Mouse (Mus musculus) forebrain, embryonic 15.5 days (tissue): Measurements from ENCODE around the gene Yaf2. TPM values are rescaled to one million over a fixed set of nuclear protein-coding genes. Genes with fewer than 3 reads are reported as not detected.
"Not testable (repeated sequence)": the region's sequence is repeated elsewhere in the genome, so short reads cannot be mapped to it uniquely, and the experiment has no call there.

Experiments
- ATAC-seq: fragments of 200-750 bp; cut with Nextera tagmentation; replicated peaks from 2 replicates; pipeline ENCODE4 v1.8.0; 2017; ENCODE audit warnings: mild to moderate bottlenecking, moderate TSS enrichment, moderate library complexity
- H3K27ac ChIP-seq: fragments of 300-500 bp; sonication (generic); replicated peaks from 2 replicates; pipeline ENCODE4 v1.5.1; 2015; ENCODE audit warnings: mild to moderate bottlenecking, inconsistent platforms
- H3K27me3 ChIP-seq: fragments of 300-500 bp; sonication (generic); 2 replicates; pipeline ENCODE4 v1.6.1; 2015; ENCODE audit warnings: inconsistent platforms
- H3K36me3 ChIP-seq: fragments of 300-500 bp; sonication (generic); 2 replicates; pipeline ENCODE4 v1.6.1; 2015; ENCODE audit warnings: mild to moderate bottlenecking, inconsistent platforms
- H3K4me1 ChIP-seq: fragments of 300-500 bp; sonication (generic); 2 replicates; pipeline ENCODE4 v1.6.1; 2015; ENCODE audit warnings: inconsistent platforms
- H3K4me2 ChIP-seq: fragments of 300-500 bp; sonication (generic); replicated peaks from 2 replicates; pipeline ENCODE4 v1.6.1; 2015; ENCODE audit warnings: mild to moderate bottlenecking, inconsistent platforms
- H3K4me3 ChIP-seq: fragments of 300-500 bp; sonication (generic); 2 replicates; pipeline ENCODE4 v1.5.1; 2015; ENCODE audit warnings: mild to moderate bottlenecking, inconsistent platforms
- H3K9ac ChIP-seq: fragments of 300-500 bp; sonication (generic); replicated peaks from 2 replicates; pipeline ENCODE4 v1.6.1; 2015; ENCODE audit warnings: mild to moderate bottlenecking, inconsistent platforms
- H3K9me3 ChIP-seq: fragments of 300-500 bp; sonication (generic); 2 replicates; pipeline ENCODE4 v1.6.1; 2016; ENCODE audit warnings: inconsistent platforms
- WGBS: fragments of 180-500 bp; shearing (Covaris S2); methylation state at CpG from one replicate; pipeline ENCODE4 v1.1.7; 2015; ENCODE audit warnings: mixed read lengths; 5-methylcytosine and 5-hydroxymethylcytosine counted together
- polyA plus RNA-seq: library from polyadenylated mRNA; unstranded; fragments of >200 nt; fragmentation: Nextera tagmentation; extraction: Ambion mirVana; gene quantifications from 2 replicates; pipeline ENCODE4 v1.2.1, GENCODE M21; 2015

Gene Yaf2
- 110 and 115 TPM in 2 replicates for polyA plus RNA-seq

DNA sequence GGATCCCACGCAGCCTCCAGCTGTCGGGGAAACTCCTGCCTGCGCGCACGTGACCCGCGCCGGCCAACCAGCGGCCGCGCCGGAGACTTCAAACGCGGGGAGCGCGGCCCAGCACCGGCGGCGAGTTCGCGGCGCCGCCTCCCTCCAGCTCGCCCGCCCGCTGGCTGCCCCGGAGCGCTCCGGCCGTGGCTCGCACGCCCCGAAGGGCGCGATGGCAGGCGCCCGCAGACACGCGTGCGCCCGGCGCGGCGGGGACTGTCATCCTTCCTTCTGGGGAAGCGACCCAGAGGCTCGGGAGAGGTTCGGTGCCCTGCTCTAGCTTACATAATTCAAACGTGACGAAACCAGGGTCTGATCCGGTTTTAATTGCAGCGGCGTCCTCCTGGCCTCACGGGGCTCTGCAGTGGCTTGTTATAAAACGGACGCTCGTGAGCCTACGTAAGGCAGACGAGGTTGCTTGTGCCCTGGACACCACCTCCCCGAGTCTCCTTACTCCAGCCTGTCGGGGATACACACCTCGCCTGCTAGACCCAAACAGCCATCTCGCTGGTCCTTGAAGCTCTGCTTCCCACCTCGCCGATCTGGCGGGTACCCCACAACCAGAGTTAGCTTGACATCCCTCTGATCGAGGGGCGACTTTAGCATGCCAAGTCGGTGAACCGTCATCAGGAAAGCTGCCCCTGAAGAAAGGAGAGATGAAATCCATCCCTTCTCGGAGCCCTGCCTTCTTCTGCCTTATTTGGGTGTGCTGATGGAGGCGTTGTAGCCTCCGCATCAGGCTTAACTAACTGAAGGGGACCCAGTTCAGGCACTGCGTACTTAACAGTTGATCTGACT is at the start of gene Yaf2:
Yaf2 (minus strand) TSS at position 11 of the 837 bp plus-strand sequence.
- H3K27ac ChIP-seq: peak within 1 kb of the TSS; percentile 92
- peak within 1 kb of the TSS; percentile 94 for H3K4me3 ChIP-seq
- ATAC-seq: peak; percentile 96
- no peaks in the 10 kb centered on the region for H3K27me3 ChIP-seq
- H3K9me3 ChIP-seq: no peaks in the 10 kb centered on the region
- peak within 1 kb of the TSS; percentile 93 for H3K9ac ChIP-seq
- WGBS: under 1% methylated on average over 73 of the region's 73 CpGs
- H3K36me3 ChIP-seq: peaks cover 6% of the 10 kb centered on the region; the same call in 1 of the 2 replicates
- H3K4me1 ChIP-seq: peaks cover 21% of the 10 kb centered on the region
- H3K4me2 ChIP-seq: peak within 1 kb of the TSS; percentile 87

DNA sequence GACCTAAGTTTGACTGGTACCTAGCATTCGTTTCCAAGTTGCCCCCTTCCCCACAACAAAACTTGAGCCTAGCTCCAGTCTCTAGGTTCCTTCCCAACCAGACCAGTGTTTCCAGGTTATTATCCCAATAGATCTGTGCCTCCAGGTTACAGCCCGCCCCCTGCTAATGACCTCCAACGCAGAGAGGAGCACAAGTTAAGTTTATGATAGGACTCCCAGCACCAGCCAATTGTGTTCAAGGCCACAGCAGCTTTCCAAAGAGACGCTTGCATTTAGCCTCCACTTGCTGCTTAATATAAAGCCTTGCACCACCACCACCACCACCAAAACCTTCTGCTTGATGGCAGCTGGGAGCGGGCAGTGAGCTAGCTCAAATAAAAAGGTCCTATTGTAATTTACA is 44.6 kb upstream of the Yaf2 start:
- Histone ChIP-seq H3K4me1 (no peaks in the 10 kb centered on the region), H3K27me3 (no peaks in the 10 kb centered on the region), H3K27ac (no peak overlapping the region), H3K4me3 (no peak overlapping the region), H3K4me2 (no peak overlapping the region), H3K9ac (no peak overlapping the region), H3K9me3 (no peaks in the 10 kb centered on the region), H3K36me3 (peaks cover 18% of the 10 kb centered on the region)
- WGBS: 76% methylated on average over 5 of the region's 5 CpGs
- ATAC-seq: no peak

GRCm38 (mm10) chr15:93379177-93379576 is 42.4 kb upstream of the Yaf2 start:
- ATAC-seq: no peak
- peaks cover 5% of the 10 kb centered on the region; the same call in 1 of the 2 replicates for H3K36me3 ChIP-seq
- H3K4me3 ChIP-seq: no peak overlapping the region
- no peak overlapping the region for H3K27ac ChIP-seq
- H3K4me1 ChIP-seq: no peaks in the 10 kb centered on the region
- no peak overlapping the region for H3K4me2 ChIP-seq
- H3K9ac ChIP-seq: no peak overlapping the region
- 91% methylated on average over 3 of the region's 3 CpGs for WGBS
- H3K9me3 ChIP-seq: no peaks in the 10 kb centered on the region
- H3K27me3 ChIP-seq: no peaks in the 10 kb centered on the region

DNA sequence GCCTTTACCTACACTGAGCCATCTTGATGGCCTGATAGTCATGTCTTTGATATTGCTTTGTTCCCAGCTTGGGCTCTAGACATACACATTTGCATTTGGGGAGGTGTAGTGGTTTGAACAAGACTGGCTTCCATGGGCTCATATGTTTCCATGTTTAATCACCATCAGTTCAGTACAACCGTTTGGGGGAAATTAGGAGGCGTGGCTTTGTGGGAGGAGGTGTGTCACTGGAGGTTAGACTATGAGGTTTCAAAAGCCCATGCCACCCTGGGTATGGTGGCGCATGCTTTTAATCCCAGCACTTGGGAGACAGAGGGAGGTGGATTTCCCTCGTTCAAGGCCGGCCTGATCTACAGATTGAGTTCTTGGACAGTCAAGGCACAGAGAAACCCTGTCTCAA is 39.0 kb upstream of the Yaf2 start:
- Histone ChIP-seq H3K4me2 (no peak overlapping the region), H3K4me1 (no peaks in the 10 kb centered on the region), H3K27me3 (no peaks in the 10 kb centered on the region), H3K4me3 (no peak overlapping the region), H3K27ac (no peak overlapping the region), H3K36me3 (no peaks in the 10 kb centered on the region), H3K9ac (no peak overlapping the region), H3K9me3 (no peaks in the 10 kb centered on the region)
- no peak for ATAC-seq
- WGBS: 91% methylated on average over 5 of the region's 5 CpGs

GRCm38 (mm10) chr15:93372525-93373119 is 35.9 kb upstream of the Yaf2 start:
- ATAC-seq, H3K27ac ChIP-seq, H3K27me3 ChIP-seq, H3K4me2 ChIP-seq, H3K4me1 ChIP-seq, H3K4me3 ChIP-seq, H3K9ac ChIP-seq, H3K9me3 ChIP-seq, H3K36me3 ChIP-seq: not testable (repeated sequence)

DNA sequence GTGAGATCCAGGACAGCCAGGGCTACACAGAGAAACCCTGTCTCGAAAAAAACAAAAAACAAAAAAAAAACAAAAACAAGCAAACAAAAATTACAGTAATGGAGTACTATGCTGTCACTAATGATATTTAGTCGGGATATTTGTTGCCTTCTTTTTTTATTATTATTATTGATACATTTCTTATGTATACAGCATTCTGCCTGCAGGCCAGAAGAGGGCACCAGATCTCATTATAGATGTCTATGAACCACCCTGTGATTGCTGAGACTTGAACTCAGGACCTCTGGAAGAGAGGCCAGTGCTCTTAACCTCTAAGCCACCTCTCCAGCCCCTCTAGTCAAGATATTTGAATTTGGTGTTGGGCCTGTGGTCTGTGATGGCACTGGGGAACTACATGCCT is 35.1 kb upstream of the Yaf2 start:
- WGBS: 76% methylated on average over 2 of the region's 2 CpGs
- no peak overlapping the region for H3K9ac ChIP-seq

GRCm38 (mm10) chr15:93368558-93368957 is 31.8 kb upstream of the Yaf2 start:
- H3K36me3 ChIP-seq: no peaks in the 10 kb centered on the region
- H3K4me2 ChIP-seq: no peak overlapping the region
- no peak overlapping the region for H3K9ac ChIP-seq
- no peak overlapping the region for H3K4me3 ChIP-seq
- 81% methylated on average over 9 of the region's 9 CpGs for WGBS
- H3K9me3 ChIP-seq: no peaks in the 10 kb centered on the region
- no peak overlapping the region for H3K27ac ChIP-seq
- H3K4me1 ChIP-seq: no peaks in the 10 kb centered on the region
- no peak for ATAC-seq
- H3K27me3 ChIP-seq: no peaks in the 10 kb centered on the region

More for the DNA sequence above, 35.1 kb upstream of the Yaf2 start:
- H3K36me3 ChIP-seq: no peaks in the 10 kb centered on the region
- no peak overlapping the region for H3K4me2 ChIP-seq
- H3K9me3 ChIP-seq: no peaks in the 10 kb centered on the region
- H3K4me3 ChIP-seq: no peak overlapping the region
- H3K27me3 ChIP-seq: no peaks in the 10 kb centered on the region
- H3K27ac ChIP-seq: no peak overlapping the region
- H3K4me1 ChIP-seq: no peaks in the 10 kb centered on the region
- no peak for ATAC-seq

- Histone ChIP-seq H3K36me3 (no peaks in the 10 kb centered on the region), H3K4me1 (no peaks in the 10 kb centered on the region), H3K9ac (no peak overlapping the region), H3K4me2 (no peak overlapping the region), H3K4me3 (no peak overlapping the region), H3K27me3 (no peaks in the 10 kb centered on the region), H3K27ac (no peak overlapping the region), H3K9me3 (no peaks in the 10 kb centered on the region)
- 92% methylated on average over 6 of the region's 6 CpGs for WGBS
- ATAC-seq: no peak
These were observed 28.8 kb upstream of the Yaf2 start for GRCm38 (mm10) chr15:93365561-93365960.

DNA sequence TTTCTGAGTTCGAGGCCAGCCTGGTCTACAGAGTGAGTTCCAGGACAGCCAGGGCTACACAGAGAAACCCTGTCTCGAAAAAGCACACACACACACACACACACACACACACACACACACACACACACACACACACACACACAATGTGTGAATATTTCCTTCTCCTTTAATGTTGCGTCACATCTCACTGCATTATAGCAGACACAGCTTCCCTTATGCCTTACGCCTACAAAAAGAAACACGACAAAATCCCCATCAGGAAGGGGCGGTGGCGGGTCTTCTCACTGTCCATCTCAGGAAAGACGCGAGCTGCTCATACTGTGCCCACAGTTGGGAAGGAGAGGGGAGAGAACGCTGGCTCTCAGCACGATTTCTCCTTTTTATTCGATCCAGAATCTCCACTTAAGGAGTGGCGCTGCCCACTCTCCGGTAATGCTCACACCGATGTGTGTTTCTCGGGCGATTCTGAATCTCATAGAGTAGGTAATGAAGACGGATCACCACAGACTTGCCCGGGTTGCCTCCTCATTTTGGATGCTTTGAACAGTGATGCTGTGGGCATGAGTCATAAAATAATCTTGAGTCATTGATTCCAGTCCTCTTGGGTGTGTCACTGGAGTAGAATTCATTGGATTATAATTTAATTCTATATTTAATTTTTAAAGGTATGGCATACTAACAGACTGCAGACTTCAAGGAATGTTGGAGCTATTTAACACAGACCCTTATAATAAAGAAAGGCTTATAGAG is 21.8 kb upstream of the Yaf2 start:
- H3K4me2 ChIP-seq: no peak overlapping the region
- H3K9me3 ChIP-seq: peaks cover 3% of the 10 kb centered on the region; the same call in 1 of the 2 replicates
- H3K36me3 ChIP-seq: no peaks in the 10 kb centered on the region
- H3K9ac ChIP-seq: no peak overlapping the region
- H3K4me3 ChIP-seq: no peak overlapping the region
- WGBS: 92% methylated on average over 18 of the region's 19 CpGs
- no peak for ATAC-seq
- no peak overlapping the region for H3K27ac ChIP-seq
- H3K4me1 ChIP-seq: no peaks in the 10 kb centered on the region
- no peaks in the 10 kb centered on the region for H3K27me3 ChIP-seq

- Histone ChIP-seq H3K9me3 (no peaks in the 10 kb centered on the region), H3K36me3 (no peaks in the 10 kb centered on the region), H3K4me2 (no peak overlapping the region), H3K4me1 (peaks cover 8% of the 10 kb centered on the region), H3K27me3 (no peaks in the 10 kb centered on the region), H3K9ac (no peak overlapping the region), H3K4me3 (no peak overlapping the region), H3K27ac (no peak overlapping the region)
- WGBS: 92% methylated on average over 10 of the region's 10 CpGs
- ATAC-seq: no peak
These were observed 4.1 kb upstream of the Yaf2 start for GRCm38 (mm10) chr15:93340630-93341379.

DNA sequence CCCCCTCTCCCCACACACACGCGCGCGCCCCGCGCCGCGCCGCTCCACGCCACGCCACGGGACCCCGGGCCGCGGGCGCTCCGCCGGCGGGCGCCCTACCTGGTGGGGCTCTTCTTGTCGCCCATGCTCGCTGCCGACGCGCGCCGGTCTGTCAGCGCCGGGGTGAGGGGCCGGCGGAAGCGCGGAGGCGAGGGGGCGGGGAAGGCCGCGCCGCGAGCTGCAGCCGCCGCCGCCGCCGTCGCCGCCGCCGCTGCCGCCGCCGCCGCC is 144 bp downstream of the Yaf2 start:
- peak overlapping the region; percentile 93 for H3K9ac ChIP-seq
- ATAC-seq: peak; percentile 44; the same call in 1 of the 2 replicates

More for the DNA sequence above, 144 bp downstream of the Yaf2 start:
- WGBS: 1% methylated on average over 38 of the region's 52 CpGs
- H3K36me3 ChIP-seq: peaks cover 6% of the 10 kb centered on the region; the same call in 1 of the 2 replicates
- H3K4me2 ChIP-seq: peak overlapping the region; percentile 87
- peak overlapping the region; percentile 92 for H3K27ac ChIP-seq
- peak overlapping the region; percentile 94 for H3K4me3 ChIP-seq
- H3K9me3 ChIP-seq: no peaks in the 10 kb centered on the region
- peaks cover 22% of the 10 kb centered on the region for H3K4me1 ChIP-seq
- no peaks in the 10 kb centered on the region for H3K27me3 ChIP-seq
